Mouse (Mus musculus) kidney, postnatal 0 days (tissue): ENCODE data around the gene Pilra. TPM values are rescaled to one million over a fixed set of nuclear protein-coding genes. Genes with fewer than 3 reads are reported as not detected.

Experiments used
- ATAC-seq: fragments of 200-750 bp; cut with Nextera tagmentation; replicated peaks from 2 replicates; pipeline ENCODE4 v1.8.0; 2017; ENCODE audit warnings: low read depth, moderate number of reproducible peaks, moderate TSS enrichment, moderate library complexity; ENCODE audit not compliant: low FRiP score
- DNase-seq: peaks from one replicate; pipeline ENCODE4 v3.0.0-alpha.2; 2016; ENCODE audit warnings: low spot score
- H3K27ac ChIP-seq: fragments of 300-500 bp; sonication (generic); 2 replicates; pipeline ENCODE4 v1.5.1; 2014; ENCODE audit warnings: mild to moderate bottlenecking
- H3K27me3 ChIP-seq: fragments of 300-500 bp; sonication (generic); 2 replicates; pipeline ENCODE4 v1.6.1; 2014; ENCODE audit warnings: low read length, mixed read lengths; ENCODE audit not compliant: insufficient read depth
- H3K36me3 ChIP-seq: fragments of 300-500 bp; sonication (generic); 2 replicates; pipeline ENCODE4 v1.6.1; 2014; ENCODE audit warnings: low read length, mixed read lengths; ENCODE audit not compliant: insufficient read depth
- H3K4me1 ChIP-seq: fragments of 300-500 bp; sonication (generic); replicated peaks from 2 replicates; pipeline ENCODE4 v1.6.1; 2014; ENCODE audit warnings: antibody characterized with exemption, low read length, mixed read lengths; ENCODE audit not compliant: insufficient read depth
- H3K4me2 ChIP-seq: fragments of 300-500 bp; sonication (generic); 2 replicates; pipeline ENCODE4 v1.6.1; 2014; ENCODE audit warnings: mild to moderate bottlenecking, low read length, moderate library complexity, mixed read lengths
- H3K4me3 ChIP-seq: fragments of 300-500 bp; sonication (generic); replicated peaks from 2 replicates; pipeline ENCODE4 v1.5.1; 2014; ENCODE audit warnings: low read depth, low read length
- H3K9ac ChIP-seq: fragments of 300-500 bp; sonication (generic); 2 replicates; pipeline ENCODE4 v1.6.1; 2014; ENCODE audit warnings: low read depth, low read length
- H3K9me3 ChIP-seq: fragments of 300-500 bp; sonication (generic); replicated peaks from 2 replicates; pipeline ENCODE4 v1.6.1; 2016; ENCODE audit warnings: low read length, inconsistent platforms, mixed read lengths
- CTCF ChIP-seq: IDR thresholded peaks from 2 replicates; pipeline ENCODE4 v1.5.1; 2016; ENCODE audit warnings: antibody characterized with exemption, low read depth, mild to moderate bottlenecking, moderate library complexity
- WGBS: fragments of 180-500 bp; shearing (Covaris S2); extraction: QIAGEN DNeasy Blood & Tissue Kit; methylation state at CpG from one replicate; pipeline ENCODE4 v1.1.7; 2014; 5-methylcytosine and 5-hydroxymethylcytosine counted together
- polyA plus RNA-seq: library from polyadenylated mRNA; unstranded; fragments of >200 nt; fragmentation: Nextera tagmentation; extraction: Ambion mirVana; gene quantifications from 2 replicates; pipeline ENCODE4 v1.2.1, GENCODE M21; 2015

Gene Pilra
- polyA plus RNA-seq, 1 experiment from 2014 or later = 0.70 TPM

DNA sequence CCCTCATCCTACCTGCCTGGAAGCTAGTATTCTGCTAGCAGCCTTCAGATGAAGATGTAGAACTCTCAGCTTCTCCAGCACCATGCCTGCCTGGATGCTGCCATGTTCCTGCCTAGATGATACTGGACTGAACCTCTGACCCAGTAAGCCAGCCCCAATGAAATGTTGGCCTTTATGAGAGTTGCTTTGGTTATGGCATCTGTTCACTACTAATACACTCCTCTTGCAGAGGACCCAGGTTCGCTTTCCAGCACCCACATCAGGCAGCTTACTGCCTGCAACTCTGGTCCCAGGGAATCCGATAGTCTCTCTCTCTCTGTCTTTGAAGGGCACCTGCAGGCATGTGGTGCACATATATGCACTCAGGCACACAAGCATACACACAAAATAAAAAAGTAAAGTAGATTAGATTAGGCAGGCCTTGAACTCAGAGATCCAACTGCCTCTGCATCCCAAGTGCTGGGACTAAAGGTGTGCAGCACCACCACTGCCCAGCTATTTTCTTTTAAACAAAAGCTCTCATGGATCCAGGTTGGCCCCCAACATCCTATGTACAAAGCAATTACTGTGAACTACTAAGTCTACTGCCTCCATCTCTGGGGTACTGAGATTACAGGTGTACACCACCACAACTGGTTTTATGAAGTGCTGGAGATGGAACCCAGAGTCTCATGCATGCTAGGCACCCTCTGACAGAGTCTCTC lies 60.3 kb downstream of the Pilra start:
- Histone ChIP-seq H3K36me3 (no peaks in the 10 kb centered on the region), H3K9ac (no peak overlapping the region), H3K27ac (no peak overlapping the region; the same call in 1 of the 2 replicates), H3K4me3 (no peak overlapping the region), H3K27me3 (no peaks in the 10 kb centered on the region), H3K9me3 (no peaks in the 10 kb centered on the region), H3K4me1 (0 out of 2 replicates have a peak, but pooled peaks cover 8% of the 10 kb centered on the region), H3K4me2 (no peak overlapping the region)
- no peak for ATAC-seq
- DNase-seq = no peak
- no peak for TF ChIP-seq CTCF
- 92% methylated on average over 2 of the region's 2 CpGs for WGBS

DNA sequence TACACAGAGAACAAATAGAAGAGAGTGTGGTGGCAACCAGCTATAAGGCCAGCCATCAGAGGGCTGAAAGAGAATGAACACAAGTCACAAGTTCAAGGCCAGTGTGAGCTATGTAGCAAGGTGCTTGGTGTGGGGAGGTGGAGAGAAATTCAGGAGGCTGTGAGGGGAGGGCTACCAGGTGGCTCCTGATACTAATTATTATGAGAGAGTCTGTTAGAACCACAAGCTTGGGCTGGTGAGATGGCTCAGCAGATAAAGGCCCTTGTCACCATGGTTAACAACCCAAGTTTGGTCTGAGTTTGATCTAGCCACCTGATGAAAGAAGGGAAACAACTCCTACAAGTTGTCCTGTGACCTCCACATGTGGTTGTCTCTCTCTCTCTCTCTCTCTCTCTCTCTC lies 63.3 kb downstream of the Pilra start:
- no peak overlapping the region for H3K9ac ChIP-seq
- ATAC-seq (no peak), DNase-seq (no peak)
- no peaks in the 10 kb centered on the region for H3K9me3 ChIP-seq
- H3K36me3 ChIP-seq = no peaks in the 10 kb centered on the region
- no peak overlapping the region for H3K27ac ChIP-seq
- H3K4me3 ChIP-seq = no peak overlapping the region
- 0 out of 2 replicates have a peak, but pooled peaks cover 2% of the 10 kb centered on the region for H3K4me1 ChIP-seq
- no peak for TF ChIP-seq CTCF
- no peaks in the 10 kb centered on the region for H3K27me3 ChIP-seq
- no peak overlapping the region for H3K4me2 ChIP-seq

Other genes with a start within 250 kb of the Pilra start
- gene Mospd3, start 235.2 kb downstream of the Pilra start, polyA plus RNA-seq = 37.8 and 39.3 TPM in 2 replicates
- gene Pcolce, start 222.5 kb downstream of the Pilra start, polyA plus RNA-seq = 120 and 136 TPM in 2 replicates
- 0.14 and 0.17 TPM in 2 replicates for gene Fbxo24, start 207.3 kb downstream of the Pilra start, polyA plus RNA-seq
- 42.6 and 42.9 TPM in 2 replicates for gene Lrch4, start 207.2 kb downstream of the Pilra start, polyA plus RNA-seq
- gene Gm20605, start 207.1 kb downstream of the Pilra start, polyA plus RNA-seq = 5.3 and 6.2 TPM in 2 replicates
- 5.3 and 5.4 TPM in 2 replicates for gene Sap25, start 194.9 kb downstream of the Pilra start, polyA plus RNA-seq
- gene Irs3, start 190.6 kb downstream of the Pilra start, polyA plus RNA-seq = 1.3 and 1.4 TPM in 2 replicates
- gene Agfg2, start 151.6 kb downstream of the Pilra start, polyA plus RNA-seq = 20.8 and 21.2 TPM in 2 replicates
- gene Nyap1, start 94.7 kb downstream of the Pilra start, polyA plus RNA-seq = 1.2 and 1.6 TPM in 2 replicates
- 107 and 110 TPM in 2 replicates for gene Tsc22d4, start 90.6 kb downstream of the Pilra start, polyA plus RNA-seq
- gene Ppp1r35, start 57.4 kb downstream of the Pilra start, polyA plus RNA-seq = 28.8 and 32.4 TPM in 2 replicates
- 11.6 and 12.3 TPM in 2 replicates for gene Mepce, start 48.6 kb downstream of the Pilra start, polyA plus RNA-seq
- 14.5 and 15.7 TPM in 2 replicates for gene Zcwpw1, start 48.5 kb downstream of the Pilra start, polyA plus RNA-seq
- gene Pilrb1, start 21.8 kb upstream of the Pilra start, polyA plus RNA-seq = 0.39 and 0.45 TPM in 2 replicates
- gene Pilrb2, start 35.5 kb upstream of the Pilra start, polyA plus RNA-seq = 0.16 and 0.84 TPM in 2 replicates
- gene Cyp3a13, start 85.3 kb upstream of the Pilra start, polyA plus RNA-seq = 0.13 and 0.20 TPM in 2 replicates
- 0.03 and 0.09 TPM in 2 replicates for gene Gjc3, start 126.8 kb upstream of the Pilra start, polyA plus RNA-seq
- gene Azgp1, start 145.2 kb upstream of the Pilra start, polyA plus RNA-seq = 0.09 and 0.22 TPM in 2 replicates
- not detected in 2 replicates for gene Smok3a, start 185.0 kb upstream of the Pilra start, polyA plus RNA-seq
- gene Smok3b, start 185.1 kb upstream of the Pilra start, polyA plus RNA-seq = not detected in 2 replicates
- gene Smok3c, start 216.9 kb upstream of the Pilra start, polyA plus RNA-seq = not detected in 2 replicates
- gene Zkscan1, start 248.8 kb upstream of the Pilra start, polyA plus RNA-seq = 17.2 and 17.8 TPM in 2 replicates